Mouse (Mus musculus): Measurements from ENCODE around the gene Gdf2. TPM values are rescaled to one million over a fixed set of nuclear protein-coding genes. Genes with fewer than 3 reads are reported as not detected.

Gdf2 gene
- polyA plus RNA-seq, 1 experiment: not detected

- TF ChIP-seq POLR2A (IDR thresholded peaks at IDR 0.05; ENCODE audit: control insufficient read depth, extremely low read depth, insufficient read depth, low read length, poor library complexity) (no peak), CTCF (IDR thresholded peaks at IDR 0.05; ENCODE audit: borderline replicate concordance, control insufficient read depth, extremely low read depth, insufficient read depth, low read length, poor library complexity) (no peak)
- Histone ChIP-seq H3K4me1 (replicated peaks; ENCODE audit: control insufficient read depth, insufficient read depth, low read length) (no peaks in the 10 kb centered on the region; the same call in 1 of the 2 replicates), H3K27ac (ENCODE audit: control insufficient read depth, insufficient read depth, low read length) (no peak overlapping the region), H3K27me3 (ENCODE audit: control insufficient read depth, insufficient read depth, low read length) (no peaks in the 10 kb centered on the region), H3K36me3 (ENCODE audit: control insufficient read depth, insufficient read depth, low read length) (no peaks in the 10 kb centered on the region), H3K4me3 (ENCODE audit: control insufficient read depth, insufficient read depth, low read length) (no peak overlapping the region)
- DNase-seq: no peak
- WGBS: 86% methylated on average over 6 of the region's 6 CpGs
Measured at GRCm38 (mm10) chr14:33993521-33994289, 52.9 kb downstream of the Gdf2 start.

Other genes starting within 250 kb of the Gdf2 start
- 2.3 and 2.4 TPM in 2 replicates for gene Gdf10, start 17.5 kb upstream of the Gdf2 start, polyA plus RNA-seq (2012; rRNA removed)
- not detected in 2 replicates for gene Rbp3, start 13.0 kb downstream of the Gdf2 start, polyA plus RNA-seq (2012; rRNA removed)
- gene Zfp488, start 37.7 kb downstream of the Gdf2 start, polyA plus RNA-seq (2012; rRNA removed): not detected in 2 replicates
- not detected in 2 replicates for gene Gm30083, start 74.1 kb downstream of the Gdf2 start, polyA plus RNA-seq (2012; rRNA removed)
- 0.07 TPM in 1 of 2 replicates, not detected in the other for gene Gm5460, start 75.7 kb downstream of the Gdf2 start, polyA plus RNA-seq (2012; rRNA removed)
- 0.13 TPM in 1 of 2 replicates, not detected in the other for gene Antxrl, start 111.7 kb downstream of the Gdf2 start, polyA plus RNA-seq (2012; rRNA removed)
- gene Anxa8, start 144.9 kb downstream of the Gdf2 start, polyA plus RNA-seq (2012; rRNA removed): 4.9 and 6.2 TPM in 2 replicates
- gene A630023A22Rik, start 161.7 kb downstream of the Gdf2 start, polyA plus RNA-seq (2012; rRNA removed): not detected in 2 replicates
- gene Npy4r, start 211.4 kb downstream of the Gdf2 start, polyA plus RNA-seq (2012; rRNA removed): 0.06 and 0.11 TPM in 2 replicates